Mouse (Mus musculus): ENCODE measurements at regions not wholly inside any gene's neighbourhood (a gene's known extent, or its start where the extent isn't known, plus 50 kb on each side); places are given as distances from the start of the nearest gene placed in this dataset.

- no peaks in the 10 kb centered on the region for H3K27me3 ChIP-seq (replicated peaks; ENCODE audit: control insufficient read depth, insufficient read depth, low read length)
- TF ChIP-seq POLR2A (IDR thresholded peaks at IDR 0.05; ENCODE audit: low read depth, low read length) (no peak), CTCF (conservative IDR thresholded peaks at IDR 0.05; ENCODE audit: insufficient read depth, insufficient read length, low read depth, low read length) (no peak)
- H3K4me3 ChIP-seq (ENCODE audit: insufficient read depth, low read depth, low read length), result no peak overlapping the region
- H3K36me3 ChIP-seq (ENCODE audit: control insufficient read depth, insufficient read depth, low read length), result no peaks in the 10 kb centered on the region
- no peak overlapping the region for H3K27ac ChIP-seq (ENCODE audit: insufficient read depth, low read depth, low read length)
- 55% methylated on average over 7 of the region's 7 CpGs for WGBS
- H3K4me1 ChIP-seq (ENCODE audit: control insufficient read depth, insufficient read depth, low read length), result no peaks in the 10 kb centered on the region
- no peak for DNase-seq
Observed at GRCm38 (mm10) chr6:31995977-31996376, 54.1 kb upstream of the 1700012A03Rik start.

- H3K4me3 ChIP-seq (ENCODE audit: insufficient read depth, low read depth, low read length), result no peak overlapping the region
- 75% methylated on average over 4 of the region's 4 CpGs for WGBS
- H3K27ac ChIP-seq (ENCODE audit: insufficient read depth, low read depth, low read length), result no peak overlapping the region
- H3K36me3 ChIP-seq (ENCODE audit: control insufficient read depth, insufficient read depth, low read length), result no peaks in the 10 kb centered on the region
- DNase-seq, result no peak
- TF ChIP-seq POLR2A (IDR thresholded peaks at IDR 0.05; ENCODE audit: low read depth, low read length) (no peak), CTCF (conservative IDR thresholded peaks at IDR 0.05; ENCODE audit: insufficient read depth, insufficient read length, low read depth, low read length) (no peak)
- no peaks in the 10 kb centered on the region for H3K4me1 ChIP-seq (ENCODE audit: control insufficient read depth, insufficient read depth, low read length)
- H3K27me3 ChIP-seq (replicated peaks; ENCODE audit: control insufficient read depth, insufficient read depth, low read length), result no peaks in the 10 kb centered on the region
Observed at GRCm38 (mm10) chr6:31995249-31995648, 54.8 kb upstream of the 1700012A03Rik start.

GRCm38 (mm10) chr6:31985698-31986097 is 64.3 kb upstream of the 1700012A03Rik start:
- DNase-seq, result no peak
- 71% methylated on average over 3 of the region's 3 CpGs for WGBS
- Histone ChIP-seq H3K4me1 (ENCODE audit: control insufficient read depth, insufficient read depth, low read length) (no peaks in the 10 kb centered on the region), H3K4me3 (ENCODE audit: insufficient read depth, low read depth, low read length) (no peak overlapping the region), H3K36me3 (ENCODE audit: control insufficient read depth, insufficient read depth, low read length) (no peaks in the 10 kb centered on the region), H3K27ac (ENCODE audit: insufficient read depth, low read depth, low read length) (no peak overlapping the region), H3K27me3 (replicated peaks; ENCODE audit: control insufficient read depth, insufficient read depth, low read length) (no peaks in the 10 kb centered on the region)
- TF ChIP-seq CTCF (conservative IDR thresholded peaks at IDR 0.05; ENCODE audit: insufficient read depth, insufficient read length, low read depth, low read length), result no peak
- no peak for TF ChIP-seq POLR2A (IDR thresholded peaks at IDR 0.05; ENCODE audit: low read depth, low read length)

DNA sequence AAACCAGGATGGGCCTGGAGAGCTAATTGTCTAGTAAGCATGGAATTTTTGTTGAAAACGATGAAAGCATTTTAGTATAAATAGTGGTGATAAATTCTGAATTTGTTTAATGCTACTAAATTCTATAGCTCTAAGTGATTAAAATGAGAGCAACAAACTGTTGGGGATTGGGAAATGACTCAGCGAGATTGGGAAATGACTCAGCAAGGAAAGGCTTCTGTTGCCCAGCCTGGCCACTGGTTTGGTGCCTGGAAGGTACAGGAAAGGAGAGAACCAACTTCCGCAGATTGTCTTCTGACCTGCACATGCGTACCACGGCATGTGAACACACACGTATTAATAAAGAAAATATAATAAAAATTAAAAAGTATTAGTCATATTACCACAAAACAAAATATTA is 73.3 kb upstream of the 1700012A03Rik start:
- TF ChIP-seq CTCF (conservative IDR thresholded peaks at IDR 0.05; ENCODE audit: insufficient read depth, insufficient read length, low read depth, low read length) (no peak), POLR2A (IDR thresholded peaks at IDR 0.05; ENCODE audit: low read depth, low read length) (no peak)
- DNase-seq, result no peak
- no peaks in the 10 kb centered on the region for H3K27me3 ChIP-seq (replicated peaks; ENCODE audit: control insufficient read depth, insufficient read depth, low read length)
- H3K27ac ChIP-seq (ENCODE audit: insufficient read depth, low read depth, low read length), result no peak overlapping the region
- no peaks in the 10 kb centered on the region for H3K4me1 ChIP-seq (ENCODE audit: control insufficient read depth, insufficient read depth, low read length)
- H3K36me3 ChIP-seq (ENCODE audit: control insufficient read depth, insufficient read depth, low read length), result no peaks in the 10 kb centered on the region
- whole genome bisulfite sequencing, result 91% methylated on average over 6 of the region's 6 CpGs
- H3K4me3 ChIP-seq (ENCODE audit: insufficient read depth, low read depth, low read length), result no peak overlapping the region

DNA sequence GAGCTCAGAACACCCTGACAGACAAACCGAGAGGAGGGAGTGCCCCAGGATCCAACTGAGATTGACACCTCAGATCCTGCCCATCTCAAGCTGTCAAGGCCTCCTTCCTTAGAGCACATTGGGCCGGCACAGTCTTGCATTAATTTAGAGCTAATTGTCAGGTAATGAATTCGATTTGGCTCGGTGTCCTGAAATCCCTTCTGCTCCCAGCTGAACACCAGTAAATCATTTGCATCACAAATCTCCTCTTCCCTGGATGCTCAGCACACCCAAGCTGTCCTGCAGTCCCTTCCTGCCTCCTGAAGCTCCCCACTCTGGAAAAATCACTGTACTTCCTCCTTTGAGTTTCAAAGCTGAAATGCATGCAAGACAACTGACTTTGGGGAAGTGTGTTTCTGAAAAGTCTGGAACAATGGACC is 102.0 kb upstream of the 1700012A03Rik start:
- H3K27me3 ChIP-seq (replicated peaks; ENCODE audit: control insufficient read depth, insufficient read depth, low read length), result no peaks in the 10 kb centered on the region
- no peak for DNase-seq
- H3K4me1 ChIP-seq (ENCODE audit: control insufficient read depth, insufficient read depth, low read length), result no peaks in the 10 kb centered on the region
- H3K36me3 ChIP-seq (ENCODE audit: control insufficient read depth, insufficient read depth, low read length), result no peaks in the 10 kb centered on the region
- H3K27ac ChIP-seq (ENCODE audit: insufficient read depth, low read depth, low read length), result no peak overlapping the region
- no peak overlapping the region for H3K4me3 ChIP-seq (ENCODE audit: insufficient read depth, low read depth, low read length)
- TF ChIP-seq POLR2A (IDR thresholded peaks at IDR 0.05; ENCODE audit: low read depth, low read length), result no peak
- 24% methylated on average over 4 of the region's 4 CpGs for WGBS

GRCm38 (mm10) chr6:31946572-31946971 is 103.5 kb upstream of the 1700012A03Rik start:
- WGBS, result 77% methylated on average over 5 of the region's 5 CpGs
- Histone ChIP-seq H3K4me3 (ENCODE audit: insufficient read depth, low read depth, low read length) (no peak overlapping the region), H3K27ac (ENCODE audit: insufficient read depth, low read depth, low read length) (no peak overlapping the region), H3K36me3 (ENCODE audit: control insufficient read depth, insufficient read depth, low read length) (no peaks in the 10 kb centered on the region), H3K27me3 (replicated peaks; ENCODE audit: control insufficient read depth, insufficient read depth, low read length) (no peaks in the 10 kb centered on the region), H3K4me1 (ENCODE audit: control insufficient read depth, insufficient read depth, low read length) (no peaks in the 10 kb centered on the region)
- TF ChIP-seq CTCF (conservative IDR thresholded peaks at IDR 0.05; ENCODE audit: insufficient read depth, insufficient read length, low read depth, low read length), result no peak
- no peak for TF ChIP-seq POLR2A (IDR thresholded peaks at IDR 0.05; ENCODE audit: low read depth, low read length)
- no peak for DNase-seq

GRCm38 (mm10) chr6:31945347-31945746 is 104.7 kb upstream of the 1700012A03Rik start:
- H3K4me1 ChIP-seq (ENCODE audit: control insufficient read depth, insufficient read depth, low read length), result no peaks in the 10 kb centered on the region
- H3K36me3 ChIP-seq (ENCODE audit: control insufficient read depth, insufficient read depth, low read length), result no peaks in the 10 kb centered on the region
- H3K27me3 ChIP-seq (replicated peaks; ENCODE audit: control insufficient read depth, insufficient read depth, low read length), result no peaks in the 10 kb centered on the region
- no peak for DNase-seq
- H3K4me3 ChIP-seq (ENCODE audit: insufficient read depth, low read depth, low read length), result no peak overlapping the region
- H3K27ac ChIP-seq (ENCODE audit: insufficient read depth, low read depth, low read length), result no peak overlapping the region
- WGBS, result 41% methylated on average over 7 of the region's 7 CpGs
- no peak for TF ChIP-seq CTCF (conservative IDR thresholded peaks at IDR 0.05; ENCODE audit: insufficient read depth, insufficient read length, low read depth, low read length)
- TF ChIP-seq POLR2A (IDR thresholded peaks at IDR 0.05; ENCODE audit: low read depth, low read length), result no peak

DNA sequence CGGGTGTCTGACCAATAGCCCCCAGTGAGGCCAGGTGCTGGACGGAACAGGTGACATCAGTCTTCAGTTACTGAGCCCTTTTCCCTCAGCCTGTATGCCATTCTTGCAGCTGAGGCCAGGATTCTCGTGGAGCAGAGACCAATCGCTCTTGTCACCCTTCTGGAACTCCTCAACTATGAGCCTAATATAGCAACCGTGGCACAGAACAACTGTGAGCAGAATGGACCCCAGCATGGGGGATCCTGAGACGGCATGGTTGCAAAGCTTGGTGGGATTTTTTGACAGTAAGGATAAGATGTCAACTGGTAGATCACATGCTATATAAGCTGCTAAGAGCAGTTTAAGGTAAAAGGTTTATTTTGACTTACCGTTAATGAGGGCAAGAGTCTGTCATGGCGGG is 105.5 kb upstream of the 1700012A03Rik start:
- Histone ChIP-seq H3K27me3 (replicated peaks; ENCODE audit: control insufficient read depth, insufficient read depth, low read length) (no peaks in the 10 kb centered on the region), H3K27ac (ENCODE audit: insufficient read depth, low read depth, low read length) (no peak overlapping the region), H3K4me3 (ENCODE audit: insufficient read depth, low read depth, low read length) (no peak overlapping the region), H3K4me1 (ENCODE audit: control insufficient read depth, insufficient read depth, low read length) (no peaks in the 10 kb centered on the region), H3K36me3 (ENCODE audit: control insufficient read depth, insufficient read depth, low read length) (no peaks in the 10 kb centered on the region)
- WGBS, result 86% methylated on average over 8 of the region's 8 CpGs
- TF ChIP-seq POLR2A (IDR thresholded peaks at IDR 0.05; ENCODE audit: low read depth, low read length) (no peak), CTCF (conservative IDR thresholded peaks at IDR 0.05; ENCODE audit: insufficient read depth, insufficient read length, low read depth, low read length) (no peak)
- DNase-seq, result no peak

Data from kidney, adult 2 months (tissue).